Mouse (Mus musculus) thymus, adult 2 months (tissue): ENCODE data around the gene Pepd.

Experiments used
- CTCF ChIP-seq: fragments of 200-500 bp; IDR thresholded peaks from 2 replicates; pipeline ENCODE4 v1.5.1; 2012; ENCODE audit warnings: mild to moderate bottlenecking, control low read depth, low read length, moderate library complexity, borderline replicate concordance; ENCODE audit not compliant: control insufficient read depth, poor library complexity, insufficient read depth; ENCODE audit errors: extremely low read depth
- POLR2A ChIP-seq: fragments of 200-500 bp; IDR thresholded peaks from 2 replicates; pipeline ENCODE4 v1.6.1; 2012; ENCODE audit warnings: mild to moderate bottlenecking, low read length, control low read depth, moderate library complexity; ENCODE audit not compliant: control insufficient read depth, poor library complexity, insufficient read depth; ENCODE audit errors: extremely low read depth

- TF ChIP-seq CTCF (no peak), POLR2A (no peak)
These were observed 73.5 kb downstream of the Pepd start for GRCm38 (mm10) chr7:34985646-34986045.
